ENCODE assay signal across 23 mouse cellular contexts in the genomic region with DNA sequence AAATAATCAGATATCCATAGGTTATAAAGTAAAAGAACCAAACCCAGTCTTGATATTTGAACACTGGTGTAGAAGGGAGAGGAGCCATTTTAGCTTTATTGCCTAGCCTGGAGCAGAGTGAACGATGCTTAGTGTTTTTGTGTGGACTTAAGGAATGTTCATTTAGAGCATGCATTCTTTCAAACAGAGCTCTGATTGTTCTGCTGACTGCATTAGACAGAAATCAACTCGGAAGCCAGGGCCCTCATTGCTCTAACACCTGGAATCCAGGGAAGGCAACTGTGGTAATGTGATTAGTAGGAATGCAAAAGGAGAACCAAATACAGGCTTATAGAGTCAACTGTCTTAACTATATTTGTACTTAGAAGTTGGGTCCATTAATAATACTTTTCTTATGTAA.
"Had no signal": no experiment of that assay in that cellular context is flagged by ENCODE, and none has a peak within 500 bp of the region (broad histone marks: within the 10 kb centered on the region; RNA-seq: fewer than 3 reads in every experiment).

No protein-coding gene starts in this region.

- H3K9ac ChIP-seq: kidney, embryonic 15.5 days; limb, embryonic 13.5 days; liver, embryonic 12.5 days; liver, embryonic 15.5 days; midbrain, embryonic 13.5 days; neural tube, embryonic 13.5 days had no signal

- H3K4me2 ChIP-seq: kidney, embryonic 15.5 days; limb, embryonic 13.5 days; liver, embryonic 12.5 days; liver, embryonic 15.5 days; midbrain, embryonic 13.5 days; neural tube, embryonic 13.5 days had no signal

- H3K4me3 ChIP-seq: kidney, embryonic 15.5 days; left cerebral cortex, adult 2 months; limb, embryonic 13.5 days; liver, embryonic 12.5 days; liver, embryonic 15.5 days; midbrain, embryonic 10.5 days; midbrain, embryonic 13.5 days; myocyte; neural tube, embryonic 13.5 days had no signal

- ATAC-seq: liver, embryonic 12.5 days; midbrain, embryonic 13.5 days; midbrain, embryonic 16.5 days had no signal

- H3K9me3 ChIP-seq: kidney, embryonic 15.5 days; limb, embryonic 13.5 days; liver, embryonic 12.5 days; liver, embryonic 15.5 days; midbrain, embryonic 10.5 days; midbrain, embryonic 13.5 days; neural tube, embryonic 13.5 days had no signal

- H3K27me3 ChIP-seq: kidney, embryonic 15.5 days; limb, embryonic 13.5 days; liver, embryonic 12.5 days; liver, embryonic 15.5 days; midbrain, embryonic 13.5 days; neural tube, embryonic 13.5 days had no signal

- H3K36me3 ChIP-seq: liver, embryonic 12.5 days; liver, embryonic 15.5 days; midbrain, embryonic 13.5 days; neural tube, embryonic 13.5 days had no signal

- H3K4me1 ChIP-seq: kidney, embryonic 15.5 days; liver, embryonic 12.5 days; liver, embryonic 15.5 days; midbrain, embryonic 10.5 days had no signal

- H3K27ac ChIP-seq: kidney, embryonic 15.5 days; left cerebral cortex, adult 2 months; limb, embryonic 13.5 days; liver, embryonic 12.5 days; liver, embryonic 15.5 days; macrophage; midbrain, embryonic 10.5 days; midbrain, embryonic 13.5 days; neural tube, embryonic 13.5 days had no signal

- DNase-seq: kidney, adult 8-10 months; kidney, postnatal 10 days; kidney, postnatal 36 days; layer of hippocampus, postnatal 36 days; liver; lung, adult 18-20 months; lung, postnatal 14 days; retina, postnatal 1 day; right cerebral cortex, postnatal 25 days; spleen, adult 18-20 months; thymus, adult 18-20 months; thymus, postnatal 4 days had no signal
